Mouse (Mus musculus): ENCODE measurements at regions not wholly inside any gene's neighbourhood (a gene's known extent, or its start where the extent isn't known, plus 50 kb on each side); places are given as distances from the start of the nearest gene placed in this dataset.

DNA sequence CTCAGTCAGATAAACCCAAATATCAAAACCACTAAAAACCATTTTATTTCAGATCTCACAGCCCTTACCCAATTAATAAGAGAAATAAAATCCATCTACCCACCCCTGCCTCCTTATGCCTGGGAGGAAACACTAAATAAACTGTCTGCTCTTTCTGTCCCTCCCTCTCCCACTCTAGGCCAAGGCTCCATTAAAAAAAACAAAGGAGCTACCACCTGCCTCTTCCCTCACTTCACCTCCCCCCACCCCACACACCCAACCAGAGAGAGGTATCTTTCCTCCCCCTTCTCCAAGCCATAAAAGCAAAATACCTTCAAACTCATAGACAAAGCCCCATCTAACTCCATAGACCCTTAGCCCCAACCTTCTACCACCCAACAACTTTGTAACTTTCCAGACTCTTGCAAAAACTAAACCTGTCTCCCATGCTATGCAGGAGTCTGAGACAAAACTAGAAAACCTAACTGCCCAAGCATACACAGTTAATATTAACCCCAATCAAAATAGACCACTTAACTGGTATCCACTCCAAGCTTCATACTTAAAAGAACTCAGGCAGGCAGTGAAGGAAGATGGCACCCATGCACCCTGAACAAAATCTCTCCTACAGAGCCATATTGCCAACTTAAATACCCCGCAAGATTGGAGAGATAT lies 532.1 kb downstream of the 9430069I07Rik start:
- DNase-seq (ENCODE audit: low spot score in 2 of 2): no peak
- intact Hi-C loops (cut with DNase I): no loop called here

DNA sequence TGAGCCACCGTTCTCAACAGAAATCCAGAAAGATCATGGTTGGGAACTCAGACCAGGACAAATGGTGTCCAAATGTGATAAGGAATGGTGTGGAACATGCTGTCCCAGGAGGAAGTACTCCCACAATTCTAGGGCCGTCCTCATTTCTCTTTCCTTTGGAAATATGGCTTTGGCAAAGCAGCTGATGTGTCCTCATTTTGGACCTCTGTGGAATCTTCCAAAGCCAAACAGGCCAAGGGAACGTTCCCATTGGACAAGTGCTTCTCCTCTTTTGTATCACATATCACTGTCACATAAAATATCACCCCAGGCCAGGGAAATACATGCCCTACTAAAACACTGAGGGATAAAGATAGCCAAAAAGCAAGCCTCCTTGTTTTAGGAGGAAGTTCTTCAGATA lies 532.8 kb downstream of the 9430069I07Rik start:
- no peak for DNase-seq (ENCODE audit: low spot score in 2 of 2)
- intact Hi-C loops (cut with DNase I): no loop called here

DNA sequence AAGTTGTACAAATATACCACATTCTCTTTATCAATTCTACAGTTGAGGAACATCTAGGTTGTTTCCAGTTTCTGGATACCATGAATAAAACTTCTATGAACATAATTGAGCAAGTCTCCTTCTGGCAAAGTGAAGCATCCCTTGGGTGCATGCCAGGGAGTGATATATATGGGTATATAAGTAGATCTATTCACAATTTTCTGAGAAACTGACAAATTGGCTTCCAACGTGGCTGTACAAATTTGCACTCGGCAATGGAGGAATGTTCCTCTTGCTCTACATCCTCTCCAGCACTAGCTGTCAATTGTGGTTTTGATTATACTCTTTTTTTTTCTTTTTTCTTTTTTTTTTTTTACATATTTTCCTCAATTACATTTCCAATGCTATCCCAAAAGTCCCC lies 576.7 kb downstream of the 9430069I07Rik start:
- intact Hi-C loops (cut with DNase I): no loop called here
- peak in 1 of 2 experiments; percentile 23 for DNase-seq (ENCODE audit: low spot score in 2 of 2)

GRCm38 (mm10) chr15:33759496-33759895 lies 598.2 kb downstream of the 9430069I07Rik start:
- intact Hi-C loops (cut with DNase I): no loop called here
- no peak for DNase-seq (ENCODE audit: low spot score in 2 of 2)

GRCm38 (mm10) chr15:33758771-33759170 lies 598.9 kb downstream of the 9430069I07Rik start:
- intact Hi-C loops (cut with DNase I): no loop called here
- DNase-seq (ENCODE audit: low spot score in 2 of 2): no peak

Measured in left cerebral cortex, postnatal 25 days (tissue).